25 mouse cellular contexts compared by ENCODE assay signal in genomic region chr5:113193762-113194161, GRCm38 (mm10). TPM values are rescaled to one million over a fixed set of nuclear protein-coding genes. Genes with fewer than 3 reads are reported as not detected.
DNase-seq lines count a peak whose midpoint lies in the region; TF ChIP-seq lines count a peak whose summit lies in the region.
"Had no signal": no experiment of that assay in that cellular context is flagged by ENCODE, and none has a peak within 500 bp of the region (broad histone marks: within the 10 kb centered on the region; RNA-seq: fewer than 3 reads in every experiment).

No protein-coding gene starts in this region.

- no peaks in the 10 kb centered on the region for H3K9me3 ChIP-seq in ES-Bruce4 (replicated peaks; ENCODE audit: control insufficient read depth, insufficient read depth, low read length, poor library complexity, severe bottlenecking)
- H3K9me3 ChIP-seq: heart, embryonic 12.5 days; limb, embryonic 15.5 days; neural tube, embryonic 13.5 days had no signal

- TF ChIP-seq EP300 in ES-Bruce4 (IDR thresholded peaks at IDR 0.05; ENCODE audit: insufficient read depth, low read depth, low read length) = no peak

- H3K4me3 ChIP-seq in gastrocnemius, adult 2 months = 0 out of 2 replicates have a peak overlapping the region, but pooled peaks have one; percentile 19
- peak overlapping the region; percentile 10 for H3K4me3 ChIP-seq in ES-Bruce4 (ENCODE audit: low read depth, low read length)
- H3K4me3 ChIP-seq: heart, embryonic 12.5 days; limb, embryonic 15.5 days; neural tube, embryonic 13.5 days had no signal

- no peak for TF ChIP-seq CTCF in gastrocnemius, adult 2 months (IDR thresholded peaks at IDR 0.05)
- no peak for TF ChIP-seq CTCF in ES-Bruce4 (IDR thresholded peaks at IDR 0.05; ENCODE audit: low read depth, low read length)

- intact Hi-C loops in gastrocnemius, adult 2 months (cut with DNase I) = no loop called here
- intact Hi-C loops in gastrocnemius, postnatal 14 days (cut with DNase I; ENCODE audit: low total_unique reads) = no loop called here
- intact Hi-C loops in left cerebral cortex, postnatal 10 days (cut with DNase I) = no loop called here

- no peak for TF ChIP-seq POLR2A in ES-Bruce4 (IDR thresholded peaks at IDR 0.05; ENCODE audit: insufficient read depth, low read length)

- no peaks in the 10 kb centered on the region for H3K36me3 ChIP-seq in ES-Bruce4 (ENCODE audit: control insufficient read depth, insufficient read depth, low read length, poor library complexity, severe bottlenecking)
- H3K36me3 ChIP-seq: heart, embryonic 12.5 days; limb, embryonic 15.5 days; neural tube, embryonic 13.5 days had no signal

- H3K4me1 ChIP-seq in ES-Bruce4 (ENCODE audit: control insufficient read depth, insufficient read depth, low read length) = no peaks in the 10 kb centered on the region

- no peaks in the 10 kb centered on the region for H3K27me3 ChIP-seq in ES-Bruce4 (ENCODE audit: control insufficient read depth, insufficient read depth, low read length, poor library complexity, severe bottlenecking)
- H3K27me3 ChIP-seq: limb, embryonic 15.5 days; neural tube, embryonic 13.5 days had no signal

- no peak for DNase-seq in gastrocnemius, adult 2 months
- DNase-seq in gastrocnemius, postnatal 14 days = no peak
- peak; percentile 50 to 57 for DNase-seq in left cerebral cortex, postnatal 10 days (ENCODE audit: extremely low spot score in 1 of 2, low spot score in 2 of 2)
- DNase-seq in left cerebral cortex, adult 11 months (ENCODE audit: low spot score) = no peak
- peak; percentile 42 for DNase-seq in brain, embryonic 18.5 days (ENCODE audit: low read depth, low spot score)
- DNase-seq in cerebellum, adult 9-10 months = no peak
- no peak for DNase-seq in embryo, embryonic 11 days
- DNase-seq: cerebellum, postnatal 14 days; lung, adult 18-20 months; lung, postnatal 4 days; thymus, postnatal 14 days had no signal

- no peak overlapping the region for H3K9ac ChIP-seq in ES-Bruce4 (ENCODE audit: low read depth, poor library complexity, severe bottlenecking)
- H3K9ac ChIP-seq: heart, embryonic 12.5 days; hindbrain, embryonic 14.5 days; limb, embryonic 15.5 days; neural tube, embryonic 13.5 days had no signal

- no peak overlapping the region; the same call in 1 of the 2 replicates for H3K27ac ChIP-seq in gastrocnemius, adult 2 months
- no peak overlapping the region for H3K27ac ChIP-seq in ES-Bruce4 (ENCODE audit: insufficient read depth, low read length)
- H3K27ac ChIP-seq: hindbrain, embryonic 14.5 days; kidney, postnatal 0 days; limb, embryonic 15.5 days; neural tube, embryonic 13.5 days; stomach, postnatal 0 days had no signal

RNA-seq across cellular contexts. Expression of gene 2900026A02Rik, which starts 27.3 kb away (rescaled TPM):
- total RNA-seq in gastrocnemius, adult 2 months (2021) = 10 to 100 TPM; 19.6 to 24.6 TPM
- 10 to 100 TPM; 29.2 to 35.1 TPM for total RNA-seq in gastrocnemius, postnatal 14 days (2021)
- total RNA-seq in left cerebral cortex, postnatal 10 days (2021) = 10 to 100 TPM; 63.4 to 65.6 TPM
- polyA plus RNA-seq in ES-Bruce4 (2011; ENCODE audit: insufficient read depth, insufficient read length, low read depth, missing spikeins) = 14.2 and 15.2 TPM in 2 replicates
- total RNA-seq: MEL had no signal

RNA-seq across cellular contexts. Expression of gene Tmem211, which starts 32.9 kb away (rescaled TPM):
- not detected for total RNA-seq in gastrocnemius, adult 2 months (2021)
- total RNA-seq in gastrocnemius, postnatal 14 days (2021) = not detected
- total RNA-seq in left cerebral cortex, postnatal 10 days (2021) = not detected
- polyA plus RNA-seq in ES-Bruce4 (2011; ENCODE audit: insufficient read depth, insufficient read length, low read depth, missing spikeins) = 0.76 and 0.97 TPM in 2 replicates
- total RNA-seq: adrenal gland, adult 18-20 months; gastrocnemius, postnatal 4 days; heart, postnatal 25 days; MEL had no signal
- polyA plus RNA-seq: C2C12; heart, embryonic 12.5 days; hindbrain, embryonic 14.5 days; intestine, postnatal 0 days; spleen, adult 2 months had no signal

Comparison
In these comparisons a context has a peak if more than half of its experiments do, and no peak if none do; other contexts are left out.
1. DNase-seq: peak in left cerebral cortex, postnatal 10 days (2 of 2) and brain, embryonic 18.5 days (single experiment); none in gastrocnemius, adult 2 months (single experiment), gastrocnemius, postnatal 14 days (single experiment), left cerebral cortex, adult 11 months (single experiment), cerebellum, adult 9-10 months (single experiment) and embryo, embryonic 11 days (single experiment).